Mouse (Mus musculus): ENCODE measurements around the gene Taok3.

Taok3 gene

GRCm38 (mm10) chr5:117303691-117304579 is 184.0 kb downstream of the Taok3 start:
- DNase-seq (ENCODE audit: low read depth), result no peak

DNA sequence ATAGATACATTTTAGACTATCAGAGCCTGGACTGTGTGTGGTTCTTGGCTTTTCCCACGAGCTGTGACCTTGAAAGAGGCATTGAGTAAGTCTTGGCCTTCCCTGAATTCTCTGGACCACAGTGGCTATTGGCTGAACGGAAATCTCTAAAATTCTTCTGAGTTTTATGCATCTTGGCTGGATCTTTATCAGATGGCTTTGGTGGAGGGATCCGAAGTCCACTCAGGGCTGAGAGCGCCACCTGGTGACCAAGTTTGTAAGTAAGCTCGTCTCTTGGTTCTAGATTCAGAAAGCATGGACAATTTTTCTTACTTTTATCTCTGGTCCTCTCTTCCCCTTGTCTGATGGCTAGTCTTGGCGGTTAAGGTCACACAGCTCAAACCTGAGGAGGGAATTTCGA is 185.0 kb downstream of the Taok3 start:
- DNase-seq (ENCODE audit: low read depth), result peak; percentile 65

DNA sequence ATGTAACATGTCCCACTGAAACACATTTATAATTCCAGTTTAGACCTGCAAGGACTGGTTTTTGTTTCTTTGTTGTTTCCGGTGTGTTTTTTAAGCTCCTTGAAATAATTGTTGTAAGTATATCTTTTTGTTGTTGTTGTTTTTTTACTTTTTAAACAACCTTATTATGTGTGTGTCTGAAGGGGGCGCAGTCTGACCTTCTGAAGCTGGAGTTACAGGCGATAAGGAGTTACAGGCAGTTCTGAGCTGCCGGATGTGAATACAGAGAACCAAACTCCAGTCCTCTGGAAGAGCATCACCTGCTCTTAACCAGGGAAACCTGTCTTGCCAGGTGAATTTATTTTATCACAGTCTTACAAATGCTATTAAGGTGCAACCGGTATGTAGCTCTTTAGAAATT is 185.8 kb downstream of the Taok3 start:
- no peak for DNase-seq (ENCODE audit: low read depth)

GRCm38 (mm10) chr5:117306826-117307225 is 186.9 kb downstream of the Taok3 start:
- DNase-seq (ENCODE audit: low read depth), result no peak

GRCm38 (mm10) chr5:117307699-117308098 is 187.8 kb downstream of the Taok3 start:
- peak; percentile 61 for DNase-seq (ENCODE audit: low read depth)

DNA sequence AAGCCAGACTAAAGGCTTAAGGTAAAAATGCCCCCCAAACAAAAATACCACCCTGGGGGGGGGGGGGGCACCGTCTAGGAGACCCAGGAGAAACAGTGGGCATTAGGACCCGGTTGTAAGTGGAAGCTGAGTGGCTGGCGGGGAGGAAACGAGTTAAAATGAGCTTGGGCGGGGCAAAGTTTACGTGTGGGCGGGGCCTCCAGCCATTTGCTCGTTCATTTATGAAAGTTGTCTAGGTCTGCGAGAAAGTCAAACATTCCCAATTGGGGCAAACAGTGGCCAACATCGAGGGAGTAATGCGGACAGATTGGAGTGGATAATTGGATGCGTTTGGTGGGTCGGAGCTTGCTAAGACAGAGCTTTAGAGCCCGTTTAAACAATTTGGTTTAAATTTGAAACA is 193.5 kb downstream of the Taok3 start:
- no peak for DNase-seq (ENCODE audit: low read depth)

DNA sequence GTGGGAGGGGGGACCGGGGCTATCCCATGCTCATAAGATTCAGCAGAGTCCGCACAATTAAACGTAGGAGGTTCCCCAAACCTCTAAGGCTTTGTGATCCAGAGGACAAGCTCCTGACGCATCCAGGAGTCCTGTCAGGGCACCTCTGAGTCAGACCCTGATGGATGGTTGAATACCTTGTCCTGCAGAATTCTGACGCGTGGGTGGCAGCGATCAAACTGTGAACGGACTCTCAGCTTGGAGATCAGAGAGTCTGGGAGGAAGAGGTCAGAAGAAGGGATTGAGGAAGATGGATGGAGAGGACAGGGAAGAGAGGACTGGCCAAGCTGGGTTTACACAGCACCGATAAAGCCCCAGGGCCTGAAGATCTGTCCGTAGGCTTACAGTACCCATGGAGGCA is 194.0 kb downstream of the Taok3 start:
- DNase-seq (ENCODE audit: low read depth), result no peak

DNA sequence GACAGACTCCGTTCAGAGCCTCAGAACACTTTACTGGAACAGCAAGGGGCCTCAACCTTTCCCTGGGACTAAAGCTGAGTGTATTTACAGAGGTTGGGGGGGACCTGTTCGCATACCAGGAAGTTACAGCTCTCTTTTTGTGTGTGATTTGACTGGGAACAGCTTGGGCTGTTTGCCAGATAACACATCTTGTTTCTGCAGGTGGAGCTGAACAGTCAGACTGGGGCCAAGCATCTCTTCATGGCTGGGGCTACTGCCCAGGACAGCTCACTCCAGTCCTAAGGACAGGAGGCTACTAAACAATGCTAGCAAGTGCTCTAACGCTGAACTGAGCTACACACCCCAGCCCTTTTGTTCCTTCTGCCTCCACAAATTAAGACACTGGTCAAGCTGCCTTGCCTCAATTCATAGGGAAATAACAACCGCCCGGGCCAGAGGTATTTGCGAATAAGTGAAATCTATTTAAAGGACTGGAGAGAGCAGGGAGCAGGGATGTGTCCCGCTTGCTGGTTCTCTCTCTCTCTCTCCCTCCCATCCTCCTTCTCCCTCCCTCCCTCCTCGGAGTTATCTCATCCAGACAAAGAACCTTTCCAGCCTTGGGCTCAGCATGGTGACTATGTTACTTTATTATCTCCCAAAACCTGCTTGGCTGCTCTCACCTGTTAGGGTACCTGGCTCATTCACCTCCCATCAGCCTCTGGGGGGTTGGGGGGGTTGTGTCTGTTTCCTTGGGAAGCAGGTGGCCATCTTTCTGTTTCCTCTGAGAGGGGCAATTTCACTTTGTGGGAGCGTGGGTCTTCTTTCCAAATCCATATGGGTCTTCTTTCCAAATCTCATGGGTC is 194.9 kb downstream of the Taok3 start:
- no peak for DNase-seq (ENCODE audit: low read depth)

- peak; percentile 31 for DNase-seq (ENCODE audit: low read depth)
These were observed 199.1 kb downstream of the Taok3 start, which contains the start of gene Vsig10 for GRCm38 (mm10) chr5:117318741-117319629. Gene Vsig10, plus strand, starts transcription at chr5:117319083.

GRCm38 (mm10) chr5:117323751-117324150 is 203.8 kb downstream of the Taok3 start:
- no peak for DNase-seq (ENCODE audit: low read depth)
